Mouse (Mus musculus) cerebellum, postnatal 10 days (tissue): ENCODE measurements at regions not wholly inside any gene's neighbourhood (a gene's known extent, or its start where the extent isn't known, plus 50 kb on each side); places are given as distances from the start of the nearest gene placed in this dataset.

Source experiments
- DNase-seq, 2 experiments: peaks; one replicate each; pipeline ENCODE4 v3.0.0; 2021; ENCODE audit warnings: mixed read lengths in 2 of 2

- no peak for DNase-seq
Observed at GRCm38 (mm10) chr16:84229211-84229610, 285.7 kb upstream of the A730009L09Rik start.

- peak in 1 of 2 experiments; percentile 4 for DNase-seq
Observed at GRCm38 (mm10) chr16:84263746-84264145, 251.2 kb upstream of the A730009L09Rik start.
